Mouse (Mus musculus) thymus, adult 2 months (tissue): ENCODE data around the gene Ash1l. TPM values are rescaled to one million over a fixed set of nuclear protein-coding genes. Genes with fewer than 3 reads are reported as not detected.

Experiments used
- DNase-seq: peaks from one replicate; pipeline ENCODE4 v3.0.0; 2021
- H3K27ac ChIP-seq: fragments of 200-500 bp; 2 replicates; pipeline ENCODE4 v1.5.1; 2012; ENCODE audit warnings: low read length, control low read depth; ENCODE audit not compliant: control insufficient read depth, insufficient read depth
- H3K27me3 ChIP-seq: fragments of 200-500 bp; 2 replicates; pipeline ENCODE4 v1.6.1; 2012; ENCODE audit warnings: mild to moderate bottlenecking, low read length, moderate library complexity, mixed read lengths; ENCODE audit not compliant: control insufficient read depth, insufficient read depth
- H3K36me3 ChIP-seq: fragments of 200-500 bp; 2 replicates; pipeline ENCODE4 v1.6.1; 2012; ENCODE audit warnings: mild to moderate bottlenecking, low read length, moderate library complexity; ENCODE audit not compliant: control insufficient read depth, insufficient read depth
- H3K4me1 ChIP-seq: fragments of 200-500 bp; replicated peaks from 2 replicates; pipeline ENCODE4 v1.6.1; 2012; ENCODE audit warnings: low read length; ENCODE audit not compliant: control insufficient read depth, insufficient read depth
- H3K4me3 ChIP-seq: fragments of 200-500 bp; 2 replicates; pipeline ENCODE4 v1.5.1; 2012; ENCODE audit warnings: mild to moderate bottlenecking, low read length, control low read depth, moderate library complexity; ENCODE audit not compliant: control insufficient read depth, insufficient read depth
- CTCF ChIP-seq: fragments of 200-500 bp; IDR thresholded peaks from 2 replicates; pipeline ENCODE4 v1.5.1; 2012; ENCODE audit warnings: mild to moderate bottlenecking, control low read depth, low read length, moderate library complexity, borderline replicate concordance; ENCODE audit not compliant: control insufficient read depth, poor library complexity, insufficient read depth; ENCODE audit errors: extremely low read depth
- POLR2A ChIP-seq: fragments of 200-500 bp; IDR thresholded peaks from 2 replicates; pipeline ENCODE4 v1.6.1; 2012; ENCODE audit warnings: mild to moderate bottlenecking, low read length, control low read depth, moderate library complexity; ENCODE audit not compliant: control insufficient read depth, poor library complexity, insufficient read depth; ENCODE audit errors: extremely low read depth
- WGBS: fragments of 180-500 bp; shearing (Covaris S2); methylation state at CpG from one replicate; pipeline ENCODE4 v1.1.7; 2018; 5-methylcytosine and 5-hydroxymethylcytosine counted together
- polyA plus RNA-seq: library from polyadenylated mRNA; depleted of rRNA; stranded (reverse); fragments of >200 nt; gene quantifications from 2 replicates; pipeline ENCODE4 v1.2.3, GENCODE M21; 2012

Gene Ash1l
- polyA plus RNA-seq, 1 experiment: 12.8 TPM

- no peaks in the 10 kb centered on the region for H3K36me3 ChIP-seq
- H3K27me3 ChIP-seq: no peaks in the 10 kb centered on the region
- no peak for DNase-seq
- peaks cover 4% of the 10 kb centered on the region for H3K4me1 ChIP-seq
- WGBS: 52% methylated on average over 7 of the region's 7 CpGs
- H3K4me3 ChIP-seq: peak within 1 kb of the TSS; percentile 71
- no peak for TF ChIP-seq POLR2A
- TF ChIP-seq CTCF: no peak
- peak within 1 kb of the TSS; percentile 19; the same call in 1 of the 2 replicates for H3K27ac ChIP-seq
Observed at GRCm38 (mm10) chr3:89100811-89101210, 150.4 kb downstream of the Ash1l start, which contains the start of gene Gm43738. Gene Gm43738 (minus strand): TSS chr3:89101099.

- H3K4me3 ChIP-seq: peak overlapping the region; percentile 71
- no peak for DNase-seq
- peaks cover 4% of the 10 kb centered on the region for H3K4me1 ChIP-seq
- no peaks in the 10 kb centered on the region for H3K27me3 ChIP-seq
- H3K36me3 ChIP-seq: no peaks in the 10 kb centered on the region
- no peak for TF ChIP-seq CTCF
- TF ChIP-seq POLR2A: no peak
- H3K27ac ChIP-seq: peak overlapping the region; percentile 19; the same call in 1 of the 2 replicates
- 0% methylated on average over 19 of the region's 19 CpGs for WGBS
Observed at GRCm38 (mm10) chr3:89101459-89101811, 151.0 kb downstream of the Ash1l start.

GRCm38 (mm10) chr3:89101812-89102494 lies 151.5 kb downstream of the Ash1l start, which contains the start of gene Fdps:
Gene Fdps (minus strand): TSS chr3:89101959.
- TF ChIP-seq CTCF (0 out of 2 replicates have a peak, but pooled peaks have one; percentile 46), POLR2A (peak; percentile 55; the same call in 1 of the 2 replicates)
- Histone ChIP-seq H3K27ac (peak within 1 kb of the TSS; percentile 19; the same call in 1 of the 2 replicates), H3K36me3 (no peaks in the 10 kb centered on the region), H3K4me3 (peak within 1 kb of the TSS; percentile 71), H3K27me3 (no peaks in the 10 kb centered on the region), H3K4me1 (peaks cover 4% of the 10 kb centered on the region)
- DNase-seq: peak; percentile 95
- WGBS: under 1% methylated on average over 26 of the region's 26 CpGs

GRCm38 (mm10) chr3:89102495-89103290 lies 152.3 kb downstream of the Ash1l start:
- TF ChIP-seq CTCF (no peak), POLR2A (no peak)
- no peak for DNase-seq
- 70% methylated on average over 12 of the region's 12 CpGs for WGBS
- Histone ChIP-seq H3K27ac (no peak overlapping the region), H3K4me3 (no peak overlapping the region), H3K36me3 (no peaks in the 10 kb centered on the region), H3K4me1 (peaks cover 4% of the 10 kb centered on the region), H3K27me3 (no peaks in the 10 kb centered on the region)

- Histone ChIP-seq H3K27ac (no peak overlapping the region), H3K4me3 (no peak overlapping the region), H3K4me1 (peaks cover 4% of the 10 kb centered on the region), H3K27me3 (no peaks in the 10 kb centered on the region), H3K36me3 (no peaks in the 10 kb centered on the region)
- TF ChIP-seq POLR2A (no peak), CTCF (no peak)
- DNase-seq: no peak
- 78% methylated on average over 4 of the region's 4 CpGs for WGBS
Observed at GRCm38 (mm10) chr3:89103291-89103595, 152.8 kb downstream of the Ash1l start.

- Histone ChIP-seq H3K4me1 (no peaks in the 10 kb centered on the region), H3K27me3 (no peaks in the 10 kb centered on the region), H3K27ac (no peak overlapping the region), H3K4me3 (no peak overlapping the region), H3K36me3 (no peaks in the 10 kb centered on the region)
- no peak for DNase-seq
- no peak for TF ChIP-seq CTCF
- TF ChIP-seq POLR2A: no peak
Observed at GRCm38 (mm10) chr3:89106881-89107280, 156.5 kb downstream of the Ash1l start.
